Comparison of ENCODE assay signal across 19 mouse cellular contexts in genomic region chr16:97297140-97297539, GRCm38 (mm10). TPM values are rescaled to one million over a fixed set of nuclear protein-coding genes. Genes with fewer than 3 reads are reported as not detected.
DNase-seq lines count a peak whose midpoint lies in the region; ATAC-seq and TF ChIP-seq lines count a peak whose summit lies in the region.
"Had no signal": no experiment of that assay in that cellular context is flagged by ENCODE, and none has a peak within 500 bp of the region (broad histone marks: within the 10 kb centered on the region; RNA-seq: fewer than 3 reads in every experiment).

No protein-coding gene starts in this region.

- no peak for TF ChIP-seq POLR2A in brain, embryonic 14.5 days (IDR thresholded peaks at IDR 0.05; ENCODE audit: borderline replicate concordance, extremely low read depth, insufficient read depth, insufficient read length, poor library complexity, severe bottlenecking)

- no peaks in the 10 kb centered on the region for H3K36me3 ChIP-seq in hindbrain, embryonic 13.5 days
- H3K36me3 ChIP-seq: embryonic facial prominence, embryonic 10.5 days; embryonic facial prominence, embryonic 12.5 days had no signal

- ATAC-seq in hindbrain, embryonic 13.5 days (ENCODE audit: low FRiP score), result no peak
- ATAC-seq: forebrain, embryonic 13.5 days; forebrain, embryonic 16.5 days had no signal

- peaks cover 14% of the 10 kb centered on the region for H3K4me1 ChIP-seq in hindbrain, embryonic 13.5 days (replicated peaks)

- H3K9me3 ChIP-seq in hindbrain, embryonic 13.5 days, result no peaks in the 10 kb centered on the region
- H3K9me3 ChIP-seq: embryonic facial prominence, embryonic 10.5 days; embryonic facial prominence, embryonic 12.5 days; forebrain, embryonic 13.5 days had no signal

- no peak overlapping the region for H3K27ac ChIP-seq in hindbrain, embryonic 13.5 days
- H3K27ac ChIP-seq: embryonic facial prominence, embryonic 10.5 days; embryonic facial prominence, embryonic 12.5 days; forebrain, embryonic 13.5 days had no signal

- no peak overlapping the region for H3K9ac ChIP-seq in hindbrain, embryonic 13.5 days
- H3K9ac ChIP-seq: embryonic facial prominence, embryonic 12.5 days; forebrain, embryonic 13.5 days had no signal

- no peak for TF ChIP-seq CTCF in brain, embryonic 14.5 days (IDR thresholded peaks at IDR 0.05; ENCODE audit: borderline replicate concordance, extremely low read depth, insufficient read depth, insufficient read length)

- intact Hi-C loops in left cerebral cortex, postnatal 25 days (cut with DNase I), result loop anchor here (5.0 kb wide), 1 partner anchor 610 kb away; no protein-coding TSS in a partner anchor
- intact Hi-C loops in left cerebral cortex, postnatal 4 days (cut with DNase I), result loop anchor here (10.0 kb wide), 1 partner anchor 942 kb away; no protein-coding TSS in a partner anchor

- WGBS in hindbrain, embryonic 13.5 days, result 79% methylated on average over 3 of the region's 3 CpGs

- no peaks in the 10 kb centered on the region for H3K27me3 ChIP-seq in hindbrain, embryonic 13.5 days
- H3K27me3 ChIP-seq: embryonic facial prominence, embryonic 12.5 days; forebrain, embryonic 13.5 days had no signal

- H3K4me3 ChIP-seq in hindbrain, embryonic 13.5 days, result no peak overlapping the region
- H3K4me3 ChIP-seq: embryonic facial prominence, embryonic 10.5 days; embryonic facial prominence, embryonic 12.5 days; forebrain, embryonic 13.5 days had no signal

- DNase-seq in left cerebral cortex, postnatal 25 days (ENCODE audit: low spot score in 2 of 2), result peak; percentile 14
- DNase-seq in left cerebral cortex, postnatal 4 days, result no peak
- DNase-seq in brain, adult 2 months (ENCODE audit: low read depth, low spot score), result peak; percentile 53
- DNase-seq in brain, embryonic 14.5 days (ENCODE audit: low read depth), result peak; percentile 13
- no peak for DNase-seq in gastrocnemius, postnatal 10 days
- DNase-seq: adrenal gland, adult 2 months; adrenal gland, postnatal 10 days; adrenal gland, postnatal 36 days; cerebellum, adult 11-12 months; cerebellum, adult 2 months; cerebellum, adult 9-10 months; cerebellum, postnatal 10 days; cerebellum, postnatal 25 days had no signal

- H3K4me2 ChIP-seq in hindbrain, embryonic 13.5 days, result no peak overlapping the region
- H3K4me2 ChIP-seq: embryonic facial prominence, embryonic 12.5 days; forebrain, embryonic 13.5 days had no signal

RNA-seq across cellular contexts. Expression of gene Bace2, which starts 59.4 kb away (rescaled TPM):
- 1 to 10 TPM; 3.2 to 8.0 TPM for total RNA-seq in left cerebral cortex, postnatal 25 days (2021)
- 1 to 10 TPM; 8.3 to 8.8 TPM for total RNA-seq in left cerebral cortex, postnatal 4 days (2021)
- polyA plus RNA-seq in brain, embryonic 14.5 days (2012; rRNA removed), result 0.37 and 0.71 TPM in 2 replicates
- 3.6 and 3.9 TPM in 2 replicates for polyA plus RNA-seq in hindbrain, embryonic 13.5 days (2015; fragmentation: Nextera tagmentation; extraction: Ambion mirVana)
- total RNA-seq in gastrocnemius, postnatal 10 days (2021), result 10 to 100 TPM; 10.5 to 16.2 TPM
- total RNA-seq: MEL had no signal

Comparison
In these comparisons a context has a peak if more than half of its experiments do, and no peak if none do; other contexts are left out.
1. DNase-seq: peak in left cerebral cortex, postnatal 25 days (2 of 2), brain, adult 2 months (single experiment) and brain, embryonic 14.5 days (single experiment); none in left cerebral cortex, postnatal 4 days (single experiment) and gastrocnemius, postnatal 10 days (single experiment).